Mouse (Mus musculus): ENCODE data around the gene Fcer1g.
"Not testable (repeated sequence)": the region's sequence is repeated elsewhere in the genome, so short reads cannot be mapped to it uniquely, and the experiment has no call there.

Fcer1g gene

DNA sequence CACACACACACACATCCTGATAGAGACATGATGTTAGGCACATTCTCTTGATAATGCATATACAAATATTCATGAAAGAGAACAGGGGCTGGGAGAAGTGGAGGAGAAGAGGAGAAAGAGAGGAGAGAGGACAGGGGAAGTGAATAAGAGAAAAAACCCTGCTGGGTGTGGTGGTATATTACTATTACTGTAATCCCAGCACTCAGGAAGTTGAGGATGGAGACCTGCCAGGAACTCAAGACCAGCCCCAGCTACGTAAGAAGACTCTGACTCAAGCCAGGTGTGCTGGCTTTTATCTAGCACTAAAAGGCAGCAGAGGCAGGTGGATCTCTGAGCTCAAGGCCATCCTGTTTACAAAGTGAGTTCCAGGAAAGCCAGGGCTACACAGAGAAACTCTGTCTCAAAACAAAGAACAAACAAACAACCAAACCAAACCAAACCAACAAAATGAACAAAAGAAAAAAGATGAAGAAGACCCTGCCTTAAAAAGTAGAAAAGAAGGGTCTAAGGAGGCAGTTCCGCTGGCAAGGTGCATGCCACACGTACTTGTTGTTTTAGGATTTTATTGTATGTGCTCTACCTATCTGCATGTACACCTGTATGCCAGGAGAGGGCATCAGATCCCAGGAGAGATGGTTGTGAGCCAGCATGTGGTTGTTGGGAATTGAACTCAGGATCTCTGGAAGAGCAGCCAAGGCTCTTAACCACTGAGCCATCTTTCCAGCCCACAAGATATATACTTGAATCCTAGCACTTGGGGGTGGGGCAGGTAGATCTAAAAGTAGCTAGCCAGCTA lies 29.7 kb upstream of the Fcer1g start:
- DNase-seq, result no peak

DNA sequence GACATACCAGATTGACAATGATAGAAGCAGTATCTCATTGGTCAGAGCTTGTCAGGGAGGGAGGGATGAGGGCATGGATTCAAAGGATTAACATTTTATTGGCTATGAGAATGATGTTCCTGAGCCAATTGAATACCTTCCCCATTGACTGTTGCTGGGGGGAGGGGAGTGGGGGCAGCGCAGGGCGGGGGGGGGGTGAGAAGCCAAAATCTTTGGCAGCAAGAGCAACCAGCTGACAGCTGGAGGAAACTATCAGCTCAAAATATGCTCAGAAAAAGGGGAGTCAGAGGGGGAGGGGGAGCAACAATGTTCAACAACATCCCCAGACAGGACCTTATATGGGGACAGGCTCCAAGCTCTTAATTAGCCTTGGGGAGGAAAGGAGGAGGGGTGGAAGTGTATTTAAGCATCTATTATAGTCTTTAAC lies 29.0 kb upstream of the Fcer1g start:
- DNase-seq, result no peak

DNA sequence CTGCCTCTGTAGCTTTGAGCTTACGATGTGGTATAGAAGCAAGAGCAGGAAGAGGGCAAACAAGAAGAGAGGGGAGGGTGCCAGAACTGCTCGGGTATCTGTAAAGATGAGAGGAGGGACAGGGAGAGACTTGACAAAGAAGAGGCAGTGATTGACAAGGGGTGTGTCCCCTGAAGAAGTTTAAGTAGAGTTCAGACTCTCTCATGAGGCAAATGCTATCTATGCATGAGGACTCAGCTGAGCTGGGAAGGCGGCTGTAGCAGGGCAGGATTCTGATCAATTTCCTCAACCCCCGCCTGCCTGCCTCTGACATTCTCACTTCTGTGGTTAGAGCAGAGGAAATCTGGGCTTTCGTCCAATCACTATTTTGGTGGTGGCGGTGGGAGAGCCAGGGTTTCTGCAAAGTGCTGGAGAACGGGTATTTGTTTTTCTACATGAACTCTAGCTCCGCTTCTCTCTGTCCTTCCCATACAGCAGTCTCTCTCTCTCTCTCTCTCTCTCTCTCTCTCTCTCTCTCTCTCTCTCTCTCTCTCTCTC lies 28.5 kb upstream of the Fcer1g start:
- peak; percentile 55 to 61 for DNase-seq

- DNase-seq, result no peak
Measured at GRCm38 (mm10) chr1:171260316-171260715, 26.2 kb upstream of the Fcer1g start.

GRCm38 (mm10) chr1:171258921-171259320 lies 24.8 kb upstream of the Fcer1g start:
- DNase-seq, result no peak

DNA sequence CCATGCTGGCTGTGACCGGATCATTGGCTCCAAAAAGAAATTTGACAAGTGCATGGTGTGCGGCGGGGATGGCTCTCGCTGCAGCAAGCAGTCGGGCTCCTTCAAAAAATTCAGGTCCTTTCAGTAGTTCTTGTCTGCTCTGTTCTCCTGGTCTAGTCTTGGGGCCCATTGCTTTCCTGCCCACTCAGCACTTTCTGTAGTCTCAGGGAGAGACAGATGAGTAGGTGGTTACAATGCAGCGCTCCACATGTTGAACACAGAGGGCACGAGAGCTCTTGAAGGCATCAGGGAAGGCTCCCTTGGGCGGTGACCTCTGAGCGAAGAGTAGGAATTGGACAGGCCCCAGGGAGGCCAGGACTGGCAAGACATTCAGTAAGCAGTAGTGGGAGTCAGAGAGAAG lies 23.6 kb upstream of the Fcer1g start:
- DNase-seq, result no peak

GRCm38 (mm10) chr1:171256937-171257548 lies 22.9 kb upstream of the Fcer1g start:
- peak; percentile 63 to 76 for DNase-seq

- no peak for DNase-seq
Measured at GRCm38 (mm10) chr1:171256095-171256818, 22.1 kb upstream of the Fcer1g start.

DNA sequence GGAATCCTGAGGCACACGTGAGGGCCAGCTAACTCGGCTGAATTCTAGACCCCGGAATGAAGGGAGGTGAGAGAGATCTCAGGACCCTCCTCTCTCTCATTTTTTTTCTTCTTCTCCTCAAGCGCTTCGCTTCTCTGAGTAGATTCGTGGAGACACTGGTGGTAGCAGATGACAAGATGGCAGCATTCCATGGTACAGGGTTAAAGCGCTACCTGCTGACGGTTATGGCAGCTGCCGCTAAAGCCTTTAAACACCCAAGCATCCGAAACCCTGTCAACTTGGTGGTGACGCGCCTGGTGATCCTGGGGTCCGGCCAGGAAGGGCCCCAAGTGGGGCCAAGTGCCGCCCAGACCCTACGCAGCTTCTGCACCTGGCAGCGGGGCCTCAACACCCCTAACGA lies 18.2 kb upstream of the Fcer1g start:
- no peak for DNase-seq

DNA sequence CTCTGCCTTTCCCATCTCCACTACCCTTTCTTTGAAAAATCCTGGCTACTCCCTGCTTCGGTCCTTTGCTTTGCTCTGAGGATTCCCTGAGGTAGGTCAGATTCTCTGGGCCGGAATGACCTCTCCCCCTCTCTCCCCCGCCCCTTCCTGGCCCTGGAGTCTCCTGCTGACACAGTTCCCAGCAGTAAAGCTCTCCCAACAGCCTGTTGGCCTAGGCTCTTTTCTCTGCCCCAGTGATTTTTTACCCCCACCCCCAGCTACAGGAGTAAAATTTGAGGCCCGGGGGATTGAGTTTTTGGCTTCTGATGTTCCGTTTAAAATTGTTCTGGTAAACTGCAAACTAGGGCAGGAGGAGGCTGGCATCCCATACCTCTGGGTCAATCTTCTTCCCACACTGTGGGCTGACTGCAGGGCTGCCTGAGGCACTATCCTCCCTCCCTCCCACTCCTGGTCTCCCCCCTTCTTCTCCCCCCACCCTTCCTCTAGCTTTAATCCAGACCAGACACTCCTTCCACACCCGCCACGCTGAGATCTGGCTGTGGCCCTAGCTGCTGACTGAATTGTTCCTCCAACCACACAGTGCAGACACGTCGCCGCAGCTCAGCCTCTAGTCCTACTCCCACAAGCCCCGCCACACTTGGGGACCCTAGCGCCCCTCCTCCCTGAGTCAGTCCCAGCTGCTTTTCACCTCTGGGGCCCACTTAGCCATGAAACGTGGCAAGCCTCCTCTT lies 17.6 kb upstream of the Fcer1g start:
- DNase-seq, result peak in 1 of 2 experiments; percentile 36

DNA sequence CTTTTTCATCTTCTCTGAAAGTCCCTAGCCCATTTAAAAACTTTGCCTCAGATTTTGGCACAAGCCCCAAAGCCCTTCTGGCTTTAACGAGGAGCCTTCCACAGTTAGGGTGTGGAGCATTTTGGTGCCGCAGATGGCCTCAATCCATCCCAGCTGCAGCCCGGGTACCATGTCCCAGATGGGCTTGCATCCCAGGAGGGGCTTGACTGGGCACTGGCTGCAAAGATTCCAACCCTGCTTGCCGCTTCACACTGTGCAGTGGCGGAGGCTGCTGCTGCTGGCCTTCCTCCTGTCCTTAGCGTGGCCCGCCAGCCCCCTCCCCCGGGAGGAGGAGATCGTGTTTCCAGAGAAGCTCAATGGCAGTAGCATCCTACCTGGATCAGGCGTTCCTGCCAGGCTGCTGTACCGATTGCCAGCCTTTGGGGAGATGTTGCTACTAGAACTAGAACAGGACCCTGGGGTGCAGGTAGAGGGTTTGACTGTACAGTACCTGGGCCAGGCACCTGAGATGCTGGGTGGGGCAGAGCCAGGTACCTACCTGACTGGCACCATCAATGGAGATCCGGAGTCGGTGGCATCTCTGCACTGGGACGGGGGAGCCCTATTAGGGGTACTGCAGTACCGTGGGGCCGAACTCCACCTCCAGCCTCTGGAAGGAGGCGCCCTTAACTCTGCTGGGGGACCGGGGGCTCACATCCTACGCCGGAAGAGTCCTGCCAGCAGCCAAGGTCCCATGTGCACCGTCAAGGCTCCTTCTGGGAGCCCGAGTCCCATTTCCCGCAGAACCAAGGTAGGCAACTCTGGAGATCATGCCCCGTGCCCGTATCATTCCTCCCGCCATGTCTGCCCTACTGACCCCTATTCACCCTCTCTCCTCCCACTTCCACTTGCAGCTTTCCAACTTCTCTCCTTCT lies 16.8 kb upstream of the Fcer1g start, which contains the start of gene Ndufs2:
Ndufs2 (minus strand) TSS at position 709 of the 914 bp plus-strand sequence.
- DNase-seq, result peak in 1 of 2 experiments; percentile 30

- DNase-seq, result peak; percentile 47 to 58
Measured at GRCm38 (mm10) chr1:171249913-171250600, 15.9 kb upstream of the Fcer1g start, which contains the start of gene Adamts4. Gene Adamts4, plus strand, starts transcription at chr1:171250421.

DNA sequence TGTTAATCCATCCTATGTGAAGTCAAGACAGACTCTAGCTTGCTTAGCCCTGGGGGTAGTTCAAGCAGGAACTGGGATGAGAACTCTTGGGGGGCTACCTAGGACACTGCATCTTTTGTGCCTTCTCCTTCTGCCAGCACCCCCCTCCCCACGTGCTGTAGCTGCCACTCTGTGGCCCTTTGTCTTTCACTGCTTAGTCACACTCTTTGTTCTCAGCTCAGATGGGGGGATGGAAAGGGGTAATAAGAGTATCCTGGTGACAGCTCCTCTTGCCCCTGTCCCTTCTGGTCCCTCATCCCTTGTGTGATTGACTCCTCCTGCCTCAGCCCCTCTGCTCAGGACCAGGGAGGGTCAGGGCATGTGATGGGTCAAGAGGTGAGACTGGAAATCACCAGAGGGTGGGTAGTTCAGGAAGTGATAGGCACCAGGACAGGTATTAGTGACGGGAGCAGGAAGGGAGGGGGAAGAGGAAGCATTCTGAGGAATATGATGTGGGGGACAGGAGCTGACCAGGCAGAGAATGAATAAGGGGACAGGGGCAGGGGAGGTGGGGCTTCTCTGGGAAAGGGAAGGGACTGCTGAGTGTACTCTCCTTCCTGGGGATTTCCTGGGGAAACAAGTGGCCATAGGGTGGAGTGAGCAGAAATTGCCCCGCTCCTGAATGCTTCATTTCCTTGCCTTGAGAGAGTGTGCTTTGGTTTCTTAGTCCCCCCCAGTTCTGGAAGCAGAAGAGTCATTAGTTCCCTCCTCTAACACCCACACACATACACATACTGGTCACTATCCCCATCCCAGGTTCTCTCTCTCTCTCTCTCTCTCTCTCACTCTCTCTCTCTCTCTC lies 14.4 kb upstream of the Fcer1g start:
- no peak for DNase-seq

DNA sequence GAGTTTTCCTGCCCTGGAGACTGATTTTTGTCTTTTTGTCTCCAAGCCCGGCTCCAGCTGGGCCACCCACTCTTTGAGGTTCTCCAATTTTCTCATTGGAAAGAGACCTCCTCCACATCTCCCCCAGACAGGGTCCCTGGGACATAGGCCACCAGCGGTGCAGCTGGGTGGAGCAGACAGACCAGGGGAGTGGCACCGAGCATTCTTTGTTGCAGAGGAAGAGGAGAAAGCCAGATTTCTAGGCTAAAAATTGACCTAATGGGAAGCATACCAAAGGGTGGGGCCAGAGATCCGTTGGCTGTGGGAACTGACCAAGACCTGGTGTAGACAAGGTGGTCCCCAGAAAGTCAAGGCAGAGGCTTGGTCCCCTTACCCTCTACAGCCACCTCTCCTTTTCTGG lies 13.8 kb upstream of the Fcer1g start:
- DNase-seq, result no peak

DNA sequence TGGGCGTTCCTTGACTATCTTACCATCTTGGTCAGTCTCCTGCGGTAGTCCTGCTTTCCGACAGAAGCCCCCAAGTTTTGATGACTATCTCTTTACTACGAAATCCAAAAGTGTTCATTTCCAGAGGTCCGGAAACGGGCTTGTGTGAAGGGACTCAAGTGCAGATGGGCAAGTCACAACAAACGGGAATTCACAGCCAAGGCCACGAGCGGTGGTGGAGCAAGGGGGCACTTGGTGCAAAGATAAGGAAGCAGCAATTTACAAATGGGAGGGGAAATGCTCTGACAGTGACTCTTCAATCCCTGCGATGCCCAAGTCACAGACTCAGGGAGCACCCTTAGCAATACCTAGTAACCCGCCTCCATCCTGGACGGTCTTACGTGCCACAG lies 13.3 kb upstream of the Fcer1g start:
- no peak for DNase-seq

DNA sequence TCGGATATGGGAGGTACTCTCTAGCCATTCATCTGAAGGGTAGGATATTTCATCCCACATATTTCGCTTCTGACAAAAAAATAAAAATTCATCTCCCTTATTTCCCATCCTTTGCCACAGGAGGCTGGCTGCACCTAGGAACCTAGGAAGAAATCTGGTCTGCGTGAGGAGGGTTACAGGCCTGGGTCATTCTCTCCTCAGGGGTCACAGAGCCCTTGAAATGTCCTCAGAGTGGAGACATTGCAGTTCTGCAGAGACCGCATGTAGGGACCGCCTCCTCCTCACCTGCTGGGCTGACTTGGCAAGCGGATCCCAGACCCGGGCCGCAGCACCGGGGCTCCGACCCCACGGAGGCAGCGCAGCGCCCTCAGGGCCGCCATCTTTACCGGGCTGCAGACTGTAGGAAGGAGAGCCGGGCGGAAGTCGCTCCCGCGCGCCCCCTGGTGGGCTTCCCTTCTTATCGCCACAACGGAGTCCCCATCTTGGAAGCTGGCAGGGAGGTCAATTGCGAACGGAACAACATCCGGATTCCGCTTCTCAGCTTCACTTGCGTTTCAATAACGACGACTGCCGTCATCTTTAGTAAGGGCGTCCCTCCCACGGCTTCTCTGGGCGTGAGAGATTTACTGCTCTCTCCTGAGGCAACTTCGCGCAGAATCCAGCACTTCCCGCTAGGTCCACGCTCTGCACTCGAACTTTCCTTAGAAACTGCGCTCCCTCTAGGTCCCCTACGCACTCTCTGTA lies 12.7 kb upstream of the Fcer1g start:
- DNase-seq, result peak; percentile 99

DNA sequence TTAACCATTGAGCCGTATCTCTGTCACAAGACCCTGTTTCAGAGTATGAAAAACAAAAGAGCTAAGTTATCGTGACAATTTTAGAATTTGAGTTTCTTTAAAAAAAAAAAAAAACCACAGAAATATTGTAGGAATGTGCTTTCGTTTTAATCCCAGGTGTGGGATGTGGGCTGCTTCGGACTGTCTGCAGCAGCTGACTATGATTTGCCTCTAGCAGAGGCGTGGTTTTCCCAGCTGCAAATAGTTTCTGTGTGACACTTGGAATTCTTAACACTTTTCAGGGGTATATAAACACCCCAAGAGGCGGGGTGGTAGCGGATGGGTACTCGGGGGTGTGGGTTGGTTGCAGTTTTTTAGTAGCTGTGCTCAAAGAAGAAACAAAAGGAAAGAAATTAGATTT lies 11.2 kb upstream of the Fcer1g start:
- DNase-seq, result no peak

DNA sequence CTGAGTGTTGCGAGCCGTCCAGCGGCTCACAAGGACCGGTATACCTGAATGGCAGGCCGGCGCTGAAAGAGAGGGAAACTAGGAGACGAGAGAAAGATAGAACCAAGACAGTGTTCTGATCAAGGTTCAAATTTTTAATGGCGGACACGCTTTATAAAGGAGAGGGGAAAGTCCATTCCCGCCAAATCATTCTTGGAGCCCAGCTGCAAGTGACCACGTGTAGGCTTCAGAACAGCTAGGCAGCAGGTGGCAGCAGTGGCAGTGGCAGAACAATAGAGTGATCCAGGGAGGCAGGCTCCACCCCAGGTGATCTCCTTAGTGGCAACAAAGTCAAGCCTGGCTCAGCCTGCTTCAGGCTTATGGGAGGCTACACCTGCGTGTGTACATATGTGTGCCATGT lies 7.8 kb upstream of the Fcer1g start:
- DNase-seq, result not testable (repeated sequence)

DNA sequence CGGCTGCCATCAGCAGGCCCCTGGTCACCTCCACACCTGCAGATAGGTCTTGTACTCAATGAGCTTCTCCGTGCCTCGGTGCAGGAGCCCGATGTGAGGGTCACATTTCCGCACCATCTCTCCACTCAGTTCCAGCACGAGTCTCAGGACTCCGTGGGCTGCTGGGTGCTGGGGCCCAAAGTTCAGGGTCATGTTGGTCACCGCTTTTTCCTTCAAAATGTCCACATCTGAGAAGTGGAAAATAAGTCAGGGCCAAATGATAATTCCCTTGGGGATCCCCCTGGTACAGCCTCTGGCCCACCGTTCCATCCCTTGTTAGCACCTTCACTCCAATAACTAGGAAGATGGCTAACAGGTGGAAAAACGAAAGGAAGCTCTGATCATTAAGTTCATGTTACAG lies 6.7 kb upstream of the Fcer1g start:
- no peak for DNase-seq

All from cerebellum, postnatal 25 days (tissue).